In genomic region chr12:30690038-30690437, GRCm38 (mm10) we compare ENCODE assay signal across 18 mouse cellular contexts.
DNase-seq lines count a peak whose midpoint lies in the region; ATAC-seq and TF ChIP-seq lines count a peak whose summit lies in the region.
"Had no signal": no experiment of that assay in that cellular context is flagged by ENCODE, and none has a peak within 500 bp of the region (broad histone marks: within the 10 kb centered on the region; RNA-seq: fewer than 3 reads in every experiment).

No protein-coding gene starts in this region.

- H3K4me3 ChIP-seq in gastrocnemius, adult 2 months, result no peak overlapping the region
- no peak overlapping the region for H3K4me3 ChIP-seq in layer of hippocampus, adult 2 months
- no peak overlapping the region for H3K4me3 ChIP-seq in CH12.LX (replicated peaks in 1 of 3; ENCODE audit: low read depth in 2 of 3, low read length in 2 of 3, poor library complexity in 1 of 3)
- no peak overlapping the region for H3K4me3 ChIP-seq in hindbrain, embryonic 12.5 days
- H3K4me3 ChIP-seq: forebrain, embryonic 13.5 days; midbrain, embryonic 12.5 days; myocyte; neural tube, embryonic 15.5 days had no signal

- no peak for TF ChIP-seq POLR2A in CH12.LX (IDR thresholded peaks at IDR 0.05; ENCODE audit: low read depth, low read length)

- H3K9me3 ChIP-seq in CH12.LX (replicated peaks; ENCODE audit: low read length), result no peaks in the 10 kb centered on the region
- no peaks in the 10 kb centered on the region for H3K9me3 ChIP-seq in hindbrain, embryonic 12.5 days (replicated peaks)
- H3K9me3 ChIP-seq: midbrain, embryonic 12.5 days; neural tube, embryonic 15.5 days had no signal

- H3K4me1 ChIP-seq in CH12.LX (ENCODE audit: control insufficient read depth in 1 of 2, insufficient read depth in 2 of 2), result peaks cover 0 to 4% of the 10 kb centered on the region in 2 experiments; a peak in 3 of 4 replicates
- H3K4me1 ChIP-seq in hindbrain, embryonic 12.5 days, result no peaks in the 10 kb centered on the region
- H3K4me1 ChIP-seq: forebrain, embryonic 13.5 days; midbrain, embryonic 12.5 days; neural tube, embryonic 15.5 days had no signal

- no peak overlapping the region for H3K27ac ChIP-seq in gastrocnemius, adult 2 months
- 0 out of 2 replicates have a peak overlapping the region, but pooled peaks have one; percentile 6 for H3K27ac ChIP-seq in layer of hippocampus, adult 2 months
- H3K27ac ChIP-seq in CH12.LX (ENCODE audit: insufficient read depth, low read depth), result no peak overlapping the region
- no peak overlapping the region for H3K27ac ChIP-seq in hindbrain, embryonic 12.5 days
- H3K27ac ChIP-seq: forebrain, embryonic 13.5 days; midbrain, embryonic 12.5 days; neural tube, embryonic 15.5 days had no signal

- no peaks in the 10 kb centered on the region for H3K79me2 ChIP-seq in CH12.LX (replicated peaks; ENCODE audit: control insufficient read depth, extremely low read depth, insufficient read depth, poor library complexity, severe bottlenecking)

- dilution Hi-C loops in CH12.LX (cut with MboI; ENCODE audit: extremely low pct_ligation_motif_present, extremely low pct_unique_long_range_greater_than_20kb, low sequenced_read_pairs), result no loop called here

- no peaks in the 10 kb centered on the region for H3K36me3 ChIP-seq in CH12.LX (replicated peaks in 1 of 2; ENCODE audit: control insufficient read depth in 1 of 2, insufficient read depth in 1 of 2, low read length in 1 of 2)
- no peaks in the 10 kb centered on the region for H3K36me3 ChIP-seq in hindbrain, embryonic 12.5 days
- H3K36me3 ChIP-seq: midbrain, embryonic 12.5 days; neural tube, embryonic 15.5 days had no signal

- no peak overlapping the region for H3K9ac ChIP-seq in CH12.LX (ENCODE audit: insufficient read depth, low read depth)
- H3K9ac ChIP-seq in hindbrain, embryonic 12.5 days, result no peak overlapping the region
- H3K9ac ChIP-seq: forebrain, embryonic 13.5 days; midbrain, embryonic 12.5 days; neural tube, embryonic 15.5 days had no signal

- no peaks in the 10 kb centered on the region for H3K27me3 ChIP-seq in CH12.LX (replicated peaks)
- H3K27me3 ChIP-seq in hindbrain, embryonic 12.5 days, result no peaks in the 10 kb centered on the region
- H3K27me3 ChIP-seq: forebrain, embryonic 13.5 days; midbrain, embryonic 12.5 days; neural tube, embryonic 15.5 days had no signal

- no peak for DNase-seq in gastrocnemius, adult 2 months
- DNase-seq in gastrocnemius, postnatal 36 days, result no peak
- peak in 1 of 2 experiments; percentile 16 for DNase-seq in layer of hippocampus, adult 2 months (ENCODE audit: low spot score in 2 of 2)
- no peak for DNase-seq in layer of hippocampus, postnatal 36 days
- peak; percentile 2 for DNase-seq in CH12.LX (ENCODE audit: extremely low read depth)
- peak; percentile 11 for DNase-seq in lung, postnatal 10 days
- DNase-seq: B cell, adult 2 months; cerebellum, adult 9-11 months; heart, postnatal 14 days; retina, postnatal 1 day; thymus, postnatal 4 days had no signal

- H3K4me2 ChIP-seq in CH12.LX (ENCODE audit: insufficient read depth, low read depth, poor library complexity, severe bottlenecking), result no peak overlapping the region
- H3K4me2 ChIP-seq in hindbrain, embryonic 12.5 days (replicated peaks), result no peak overlapping the region
- H3K4me2 ChIP-seq: forebrain, embryonic 13.5 days; heart, embryonic 11.5 days; liver, embryonic 11.5 days; midbrain, embryonic 12.5 days; neural tube, embryonic 15.5 days had no signal

- no peak for TF ChIP-seq EP300 in CH12.LX (IDR thresholded peaks at IDR 0.05; ENCODE audit: low read length)

- in situ Hi-C loops in CH12.LX (cut with MboI; ENCODE audit: low pct_ligation_motif_present, low pct_unique_long_range_greater_than_20kb, low sequenced_read_pairs), result no loop called here

- 84% methylated on average over 4 of the region's 4 CpGs for WGBS in hindbrain, embryonic 12.5 days

- peak; percentile 37 for TF ChIP-seq CTCF in gastrocnemius, adult 2 months (IDR thresholded peaks at IDR 0.05)
- TF ChIP-seq CTCF in layer of hippocampus, adult 2 months (conservative IDR thresholded peaks at IDR 0.05), result peak; percentile 76
- peak in 1 of 2 experiments; percentile 53; a peak in 2 of 4 replicates for TF ChIP-seq CTCF in CH12.LX (conservative IDR thresholded peaks at IDR 0.05 in 1 of 2, IDR thresholded peaks at IDR 0.05 in 1 of 2; ENCODE audit: low read depth in 2 of 2, low read length in 2 of 2)

- intact Hi-C loops in gastrocnemius, adult 2 months (cut with DNase I), result no loop called here
- intact Hi-C loops in gastrocnemius, postnatal 36 days (cut with DNase I), result no loop called here

- peak; percentile 39 for TF ChIP-seq RAD21 in CH12.LX (IDR thresholded peaks at IDR 0.05; ENCODE audit: low read depth, low read length)

- no peak for ATAC-seq in hindbrain, embryonic 12.5 days (ENCODE audit: low FRiP score)
- ATAC-seq: forebrain, embryonic 13.5 days had no signal

TF ChIP-seq in CH12.LX, 34 proteins besides CTCF, POLR2A, EP300 and RAD21:
- TF ChIP-seq ZKSCAN1 (IDR thresholded peaks at IDR 0.05; ENCODE audit: borderline replicate concordance, low read depth, low read length) (no peak), SMC3 (IDR thresholded peaks at IDR 0.05; ENCODE audit: low read depth, low read length) (peak; percentile 32)

Comparison
In these comparisons a context has a peak if more than half of its experiments do, and no peak if none do; other contexts are left out.
1. DNase-seq: peak in CH12.LX (single experiment) and lung, postnatal 10 days (single experiment); none in gastrocnemius, adult 2 months (single experiment), gastrocnemius, postnatal 36 days (0 of 2) and layer of hippocampus, postnatal 36 days (0 of 2).